Mouse (Mus musculus) embryo, embryonic 11 days (tissue): ENCODE results near the gene Ccr8.

Experiments used
- DNase-seq: peaks from one replicate; pipeline ENCODE4 v3.0.0-alpha.2; 2015

The Ccr8 gene

DNA sequence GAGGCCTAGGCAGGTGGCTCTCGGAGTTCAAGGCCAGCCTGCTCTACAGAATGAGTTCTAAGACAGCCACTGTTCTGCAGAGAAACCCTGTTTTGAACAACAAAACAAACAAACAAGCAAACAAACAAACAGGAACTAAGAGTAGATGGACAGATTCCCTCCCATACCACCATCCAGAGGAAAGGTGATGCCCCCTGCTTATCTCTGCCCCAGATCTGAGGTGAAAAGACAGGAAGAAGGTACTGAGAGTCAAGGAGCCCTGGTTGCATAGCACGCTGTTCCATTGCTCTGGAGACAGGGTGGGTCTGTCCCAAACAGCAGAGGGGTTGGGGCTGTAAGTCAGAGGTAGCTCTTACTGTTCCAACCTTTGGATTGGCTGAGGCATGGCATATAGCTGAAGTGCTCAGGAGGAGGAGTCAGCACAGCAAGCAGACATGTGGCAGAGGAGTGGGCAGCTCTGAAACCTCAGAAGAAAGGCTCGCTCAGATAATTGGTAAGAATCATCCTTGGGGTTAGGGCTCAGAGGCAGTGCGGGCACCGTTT, at the start of gene Ccr8:
Gene Ccr8, plus strand, starts transcription at position 419 of the 543 bp plus-strand sequence.
- no peak for DNase-seq

DNA sequence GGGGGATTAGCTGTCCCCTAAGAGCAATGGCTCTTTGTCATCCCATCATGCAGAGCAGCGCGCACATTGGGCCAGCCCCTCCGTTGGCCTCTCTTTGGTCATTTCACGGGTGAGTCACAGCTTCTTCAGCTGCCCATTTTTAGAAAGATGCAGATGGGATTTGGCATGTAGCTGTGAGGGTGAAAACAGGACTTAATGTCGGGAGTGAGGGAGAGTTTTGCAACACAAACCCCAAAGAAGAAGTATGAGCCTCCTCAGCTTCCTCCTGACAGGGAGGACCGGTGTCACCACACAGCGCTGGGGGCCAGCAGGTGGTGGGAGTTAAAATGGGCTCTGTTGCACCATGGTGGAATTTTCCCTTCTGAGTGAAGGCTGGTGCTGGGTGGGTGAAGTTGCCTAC, 48.8 kb upstream of the Ccr8 start:
- no peak for DNase-seq

DNA sequence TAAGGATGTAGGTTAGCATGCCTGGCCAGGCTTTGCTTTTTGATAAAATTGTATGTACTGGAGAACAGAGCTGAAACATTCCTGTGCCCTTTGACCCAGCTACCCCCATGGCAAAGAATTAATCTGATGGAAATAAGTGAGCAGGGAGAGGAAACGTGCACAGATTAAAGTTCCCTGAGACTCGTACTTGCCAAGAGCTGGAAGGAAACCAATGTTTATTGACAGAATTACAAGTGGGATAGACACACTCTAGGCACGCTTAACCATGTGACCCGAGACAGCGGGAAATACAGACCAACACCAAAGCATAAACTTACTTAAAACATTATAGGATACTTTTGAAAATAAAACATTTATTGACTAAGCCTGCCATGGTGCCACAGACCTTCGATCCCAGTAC, 43.4 kb upstream of the Ccr8 start:
- no peak for DNase-seq

DNA sequence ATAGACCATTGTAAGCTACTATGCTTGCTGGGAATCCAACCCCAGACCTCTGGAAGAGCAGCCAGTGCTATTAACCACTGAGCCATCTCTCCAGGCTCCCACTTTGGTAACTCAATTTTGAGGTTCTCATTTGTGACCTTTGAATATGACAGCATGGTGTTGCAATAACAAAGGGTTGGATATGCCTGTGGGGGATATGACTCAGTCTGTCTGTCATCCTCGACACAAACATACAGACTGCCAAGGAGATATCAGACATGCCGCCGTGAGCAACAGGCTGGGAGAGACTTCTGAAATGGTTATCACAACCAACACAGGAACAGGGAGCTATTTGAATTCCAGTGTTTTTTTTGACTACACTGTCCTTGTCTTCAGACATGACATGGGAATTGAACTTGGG, 42.5 kb upstream of the Ccr8 start:
- DNase-seq = no peak

DNA sequence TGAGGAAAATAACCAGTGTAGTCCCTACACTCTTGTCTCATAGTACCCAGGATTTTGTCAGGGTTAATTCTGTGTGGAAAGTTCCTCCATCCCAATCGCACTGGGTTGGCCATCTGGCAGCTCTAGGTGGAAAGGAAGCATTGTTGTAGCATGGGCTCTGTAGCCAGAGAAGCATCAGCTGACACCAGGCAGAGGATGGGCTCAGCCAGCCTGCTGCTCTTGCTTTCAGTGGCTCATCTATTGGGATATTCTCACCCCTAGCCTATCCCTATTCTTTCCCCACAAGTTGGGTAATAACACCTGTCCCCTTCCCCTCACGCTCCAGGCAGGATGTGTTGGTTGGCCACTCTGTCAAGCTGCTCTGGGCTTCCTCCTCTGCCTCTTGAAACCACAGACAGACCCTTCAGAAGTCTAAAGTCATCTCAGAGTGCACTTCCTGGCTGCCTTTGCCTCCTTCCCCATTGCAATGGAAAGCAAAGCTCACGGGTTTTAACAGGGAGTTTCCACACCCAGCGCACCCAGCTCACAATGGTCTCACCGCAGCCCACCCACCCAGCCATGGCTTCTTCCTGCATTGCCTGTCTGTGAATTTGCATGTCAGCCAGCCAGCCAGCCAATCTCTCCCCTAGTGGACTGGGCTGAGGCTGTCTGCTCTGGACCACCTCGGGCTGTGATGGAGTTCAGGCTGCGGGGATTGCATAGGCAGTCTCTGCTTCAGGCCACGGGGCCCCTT, 37.2 kb upstream of the Ccr8 start:
- DNase-seq = peak; percentile 41

DNA sequence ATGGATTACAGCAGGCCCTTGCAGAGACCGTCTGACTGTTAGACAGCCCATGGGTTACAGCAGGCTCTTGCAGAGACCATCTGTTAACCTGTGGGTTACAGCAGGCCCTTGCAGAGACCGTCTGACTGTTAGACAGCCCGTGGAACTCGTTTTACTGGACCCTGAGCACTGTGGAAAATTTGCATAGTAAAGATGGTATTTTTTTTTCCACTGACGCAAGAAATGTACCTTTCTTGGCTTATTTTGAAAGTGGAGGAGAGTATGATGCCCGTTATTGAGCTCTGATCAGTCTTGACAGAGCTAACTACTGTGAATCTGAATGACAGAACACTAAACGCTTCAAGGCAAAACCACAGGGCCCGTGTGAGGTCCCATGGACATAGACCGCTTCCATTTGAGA, 35.7 kb upstream of the Ccr8 start:
- DNase-seq = no peak

DNA sequence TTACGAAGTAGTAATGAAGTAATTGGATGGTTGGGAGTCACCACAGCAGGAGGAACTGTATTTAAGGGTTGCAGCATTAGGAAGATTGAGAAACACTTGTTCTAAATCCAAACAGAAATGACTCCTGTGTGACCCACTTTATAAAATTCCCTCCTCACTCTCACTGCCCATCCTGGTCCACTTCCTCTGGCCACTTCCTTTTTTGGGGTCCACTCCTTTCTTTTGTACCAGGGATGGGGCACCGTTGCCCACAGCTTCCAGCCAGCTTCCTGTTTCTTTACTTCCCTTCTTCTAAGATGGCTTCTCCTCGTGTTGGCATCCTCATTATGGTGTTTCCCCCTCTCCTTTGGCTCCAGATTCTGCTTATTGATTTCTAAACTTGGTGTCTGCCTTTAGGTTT, 33.2 kb upstream of the Ccr8 start:
- DNase-seq = no peak

DNA sequence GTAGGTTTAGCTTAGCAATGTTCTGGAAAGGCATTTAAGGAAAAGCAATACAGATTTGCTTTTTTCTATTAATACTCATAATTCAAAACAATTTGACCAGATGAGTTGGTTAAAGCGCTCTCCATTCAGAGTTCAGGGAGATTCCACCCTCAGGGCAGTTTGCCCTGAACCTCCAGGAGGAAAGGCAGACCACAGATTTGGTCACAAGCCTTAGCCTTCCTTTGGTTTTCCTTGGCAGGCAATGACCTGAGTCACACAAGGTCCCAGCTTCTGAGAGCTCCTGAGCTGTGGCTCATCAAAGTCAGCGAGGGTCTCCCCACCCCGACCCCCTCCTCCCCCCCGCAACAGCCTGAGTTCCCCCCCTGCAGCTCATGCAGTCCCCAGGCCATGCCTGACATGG, 27.6 kb upstream of the Ccr8 start:
- no peak for DNase-seq

DNA sequence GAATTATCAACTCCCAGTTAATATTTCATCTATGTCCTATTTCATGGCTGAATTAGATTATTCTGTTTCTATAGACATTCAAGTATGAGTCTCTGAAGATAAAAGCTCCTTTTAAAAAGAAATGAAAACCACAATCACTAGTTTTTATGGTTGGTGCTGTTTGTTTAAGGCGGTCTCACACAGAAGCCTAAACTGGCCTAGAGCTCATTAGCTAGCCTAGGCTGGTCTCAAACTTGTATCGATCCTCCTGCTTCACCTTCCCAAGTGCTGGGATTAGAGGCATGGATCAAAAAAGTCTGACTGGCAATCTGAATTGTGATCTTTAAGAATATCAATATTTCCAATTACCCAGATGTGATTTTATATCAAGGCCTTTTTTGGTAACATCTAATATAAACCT, 24.3 kb upstream of the Ccr8 start:
- DNase-seq = no peak

DNA sequence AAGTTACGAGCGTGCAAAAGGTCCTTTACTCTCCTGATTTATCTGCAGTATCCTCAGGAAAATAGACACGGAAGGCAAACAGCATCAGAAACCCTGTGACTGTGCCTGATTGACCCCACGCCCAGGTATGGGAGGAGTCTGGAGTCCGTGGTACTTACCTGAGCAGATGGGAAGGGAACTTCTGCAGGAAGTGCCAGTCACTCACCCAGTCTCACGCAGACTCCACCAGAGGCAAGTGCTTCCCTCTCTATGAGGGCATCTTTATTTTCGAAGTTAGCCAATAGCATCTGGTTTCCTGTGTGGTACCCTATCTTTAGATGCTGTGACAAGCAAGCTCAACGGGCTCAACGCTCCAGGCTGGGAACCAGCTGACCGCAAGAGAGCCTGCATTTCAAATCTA, 23.9 kb upstream of the Ccr8 start:
- DNase-seq = no peak

DNA sequence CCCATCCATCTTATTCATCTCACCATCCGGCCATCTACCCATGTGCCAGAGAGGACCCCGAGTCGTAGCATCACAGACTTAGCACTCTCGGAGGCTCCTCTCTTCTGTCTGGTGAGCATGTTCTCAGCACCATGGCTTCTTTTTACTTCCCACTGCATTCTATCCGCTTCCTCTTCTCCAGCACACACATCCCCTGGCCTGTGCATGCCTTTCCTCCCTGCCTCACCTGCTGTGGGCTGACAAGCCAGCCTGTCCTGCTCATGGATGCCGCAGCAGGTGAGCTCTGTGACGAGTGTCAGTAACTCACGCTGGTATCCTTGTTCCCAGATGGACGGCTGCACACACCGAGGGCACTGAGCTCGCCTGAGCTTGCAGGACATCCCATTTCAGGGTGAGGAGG, 22.1 kb upstream of the Ccr8 start, which contains the start of gene Cx3cr1:
Gene Cx3cr1, minus strand, starts transcription at position 101 of the 400 bp plus-strand sequence.
- DNase-seq = no peak

DNA sequence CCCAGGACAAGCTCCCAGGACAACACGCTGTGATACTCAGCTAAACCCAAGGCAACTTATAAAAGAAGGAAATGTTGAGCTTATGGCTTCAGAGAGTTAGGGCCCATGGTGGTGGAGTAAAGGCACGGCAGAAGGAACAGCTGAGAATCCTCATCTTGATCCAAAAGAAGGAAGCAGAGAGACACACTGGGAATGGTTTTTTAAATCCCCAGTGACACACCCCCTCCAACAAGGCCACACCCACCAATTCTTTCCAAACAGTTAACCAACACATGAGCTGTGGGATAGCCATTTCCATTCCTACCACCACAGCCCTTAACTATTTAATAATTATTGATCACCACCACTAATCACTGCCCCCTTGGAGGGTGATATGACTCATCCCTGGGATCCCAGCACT, 20.7 kb upstream of the Ccr8 start:
- DNase-seq = no peak

DNA sequence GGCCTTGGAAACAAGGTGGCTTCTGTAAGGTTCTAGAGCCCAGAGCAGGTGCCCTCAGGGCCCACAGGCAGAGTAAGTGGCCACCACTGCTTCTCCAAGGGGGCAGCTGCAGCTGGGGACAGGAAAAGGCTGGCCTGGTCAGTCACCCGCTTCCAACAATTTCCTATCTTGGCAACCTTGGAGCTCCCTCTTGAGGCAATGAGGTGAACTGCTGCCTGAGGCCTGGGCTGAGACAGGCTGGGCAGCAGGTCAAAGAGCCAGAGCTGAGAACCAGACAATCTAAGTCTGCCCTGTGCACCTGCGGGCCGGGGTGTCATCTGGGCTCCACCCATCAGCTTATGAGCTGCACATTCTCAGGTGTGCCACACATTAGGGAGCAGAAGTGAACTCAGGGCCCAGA, 18.7 kb upstream of the Ccr8 start:
- DNase-seq = peak; percentile 81

DNA sequence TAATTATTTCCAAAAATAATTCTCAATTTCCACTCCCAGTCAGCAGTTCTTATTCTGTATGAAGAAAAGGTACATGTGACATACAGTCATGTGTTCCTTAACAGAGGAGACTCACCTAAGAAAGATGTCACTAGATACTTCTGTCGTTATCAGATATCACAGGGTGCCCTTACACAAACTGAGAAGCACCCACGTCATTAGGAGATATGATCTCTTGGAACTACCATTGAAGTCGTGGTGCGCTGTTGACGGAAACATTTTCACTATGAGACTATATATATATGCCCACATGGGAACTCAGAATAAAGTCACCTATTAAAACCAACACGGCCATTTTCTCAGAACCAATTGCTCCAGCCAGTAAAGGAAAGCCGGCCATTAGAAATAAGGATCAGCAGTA, 17.4 kb upstream of the Ccr8 start:
- no peak for DNase-seq

DNA sequence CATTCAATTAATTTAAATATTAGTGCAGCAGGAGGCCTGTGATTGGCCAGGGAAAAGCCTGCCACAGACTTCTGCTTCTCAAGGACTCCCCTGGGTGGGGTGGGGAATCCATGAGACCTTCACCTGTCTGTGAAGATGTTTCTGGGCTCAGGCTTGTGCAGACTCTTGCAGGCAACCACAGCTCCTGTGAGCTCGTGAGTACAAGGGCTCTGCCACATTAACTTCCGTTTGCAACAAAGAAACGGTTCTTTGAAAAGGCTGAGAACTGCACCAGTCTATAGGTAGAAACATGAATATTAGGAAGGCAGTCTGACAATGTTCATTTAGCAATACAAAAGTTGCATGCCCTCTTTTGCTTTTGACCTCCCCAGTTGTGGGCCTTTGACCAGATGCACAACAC, 13.7 kb upstream of the Ccr8 start:
- DNase-seq = no peak

DNA sequence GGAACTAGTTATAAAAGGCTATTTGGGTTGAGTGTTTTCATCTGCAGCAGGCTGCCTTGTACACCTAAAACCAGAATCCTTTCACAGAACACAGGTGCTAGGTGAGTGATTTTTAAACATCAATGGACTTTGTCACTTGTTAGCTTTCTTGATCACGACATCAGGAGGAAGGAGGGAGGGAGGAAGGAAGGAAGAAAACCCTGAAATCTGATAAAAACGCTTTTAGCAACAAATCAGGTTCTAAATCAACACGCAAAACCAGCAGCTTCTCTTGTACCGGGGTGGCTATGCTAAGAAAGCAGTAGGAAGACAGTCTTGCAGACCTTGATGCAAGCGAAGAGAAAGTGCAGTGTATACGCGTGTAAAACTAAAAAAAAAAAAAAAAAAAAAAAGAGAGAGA, 12.0 kb upstream of the Ccr8 start:
- DNase-seq = no peak

DNA sequence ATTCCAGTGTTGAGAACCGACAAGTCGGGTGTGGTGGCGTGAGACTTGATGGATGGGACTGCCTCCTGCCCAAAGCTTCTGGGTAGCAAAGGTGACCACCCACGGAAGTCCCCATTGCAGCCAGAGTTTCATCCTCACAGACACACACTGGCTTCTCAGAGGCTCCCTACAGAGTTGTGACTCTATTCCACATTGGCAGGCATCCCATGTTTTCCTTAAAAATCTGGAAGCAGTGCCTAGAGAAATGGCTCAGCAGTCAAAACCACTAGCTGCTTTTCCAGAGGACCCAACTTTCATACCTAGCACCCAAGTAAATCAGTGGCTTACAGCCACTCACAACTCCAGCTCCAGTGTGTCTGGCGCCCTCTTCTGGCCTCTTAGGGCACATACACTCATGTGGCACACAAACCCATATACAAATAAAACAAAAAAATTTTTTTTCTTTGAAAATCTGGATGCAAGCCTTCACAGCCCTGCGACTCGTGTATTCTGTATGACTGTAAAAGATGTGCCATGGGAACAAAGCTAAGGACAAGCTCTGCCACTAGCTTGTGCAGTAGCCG, 11.3 kb upstream of the Ccr8 start:
- no peak for DNase-seq

DNA sequence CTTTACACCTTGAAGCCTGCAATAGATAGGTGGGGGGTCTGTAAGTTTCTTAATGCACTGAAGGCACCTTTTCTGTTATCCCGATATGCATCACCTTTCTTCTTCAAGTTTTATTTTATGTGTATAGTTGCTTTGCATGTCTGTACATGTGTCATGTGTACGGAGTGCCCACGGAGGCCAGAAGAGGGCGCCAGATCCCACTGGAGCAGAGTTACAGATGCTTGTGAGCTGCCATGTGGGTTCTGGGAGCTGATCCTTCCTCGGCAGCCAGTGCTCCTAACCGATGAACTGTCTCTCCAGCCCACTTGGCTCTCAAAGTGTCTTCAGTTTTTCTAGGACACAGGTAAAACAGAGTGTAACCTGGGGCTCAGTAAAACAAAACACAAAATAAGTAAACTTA, 10.7 kb upstream of the Ccr8 start:
- DNase-seq = peak; percentile 14

DNA sequence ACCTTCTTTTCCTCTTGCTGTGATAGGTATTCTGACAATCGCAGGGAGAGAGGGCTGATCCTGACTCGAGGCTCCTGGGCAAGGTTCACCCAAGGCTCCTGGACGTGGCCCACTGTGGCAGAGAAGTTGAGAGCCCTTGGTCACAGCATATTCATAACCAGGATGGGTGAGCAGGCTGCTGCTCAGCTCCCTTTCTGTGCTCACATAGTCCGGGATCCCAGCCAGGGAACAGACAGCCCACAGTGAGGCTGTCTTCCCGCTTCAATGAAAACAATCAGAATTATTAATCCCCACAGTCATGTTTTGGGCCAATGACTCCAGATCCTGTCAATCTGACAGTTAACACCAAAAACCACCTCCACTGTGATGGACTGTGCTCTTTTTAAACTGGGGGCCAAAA, 9.9 kb upstream of the Ccr8 start:
- DNase-seq = no peak

DNA sequence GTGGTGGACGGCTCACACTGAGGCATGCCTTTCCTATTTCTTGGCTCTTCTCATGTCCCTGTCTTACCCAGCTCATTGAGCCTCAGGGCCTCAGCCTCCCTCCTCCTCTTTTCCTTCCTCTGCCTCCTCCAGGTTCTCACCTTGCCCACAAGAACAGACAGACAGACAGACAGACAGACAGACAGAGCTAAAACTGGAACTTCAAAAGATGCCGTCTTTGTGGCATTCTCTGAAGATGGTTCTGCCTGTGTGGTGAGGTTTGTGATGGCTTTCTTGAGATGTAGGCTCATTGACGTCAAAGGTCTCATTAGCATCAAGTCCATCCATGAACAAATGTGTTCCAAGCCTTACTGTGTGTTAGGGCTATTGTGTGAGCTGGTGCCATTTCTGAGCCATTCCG, 9.2 kb upstream of the Ccr8 start:
- no peak for DNase-seq

DNA sequence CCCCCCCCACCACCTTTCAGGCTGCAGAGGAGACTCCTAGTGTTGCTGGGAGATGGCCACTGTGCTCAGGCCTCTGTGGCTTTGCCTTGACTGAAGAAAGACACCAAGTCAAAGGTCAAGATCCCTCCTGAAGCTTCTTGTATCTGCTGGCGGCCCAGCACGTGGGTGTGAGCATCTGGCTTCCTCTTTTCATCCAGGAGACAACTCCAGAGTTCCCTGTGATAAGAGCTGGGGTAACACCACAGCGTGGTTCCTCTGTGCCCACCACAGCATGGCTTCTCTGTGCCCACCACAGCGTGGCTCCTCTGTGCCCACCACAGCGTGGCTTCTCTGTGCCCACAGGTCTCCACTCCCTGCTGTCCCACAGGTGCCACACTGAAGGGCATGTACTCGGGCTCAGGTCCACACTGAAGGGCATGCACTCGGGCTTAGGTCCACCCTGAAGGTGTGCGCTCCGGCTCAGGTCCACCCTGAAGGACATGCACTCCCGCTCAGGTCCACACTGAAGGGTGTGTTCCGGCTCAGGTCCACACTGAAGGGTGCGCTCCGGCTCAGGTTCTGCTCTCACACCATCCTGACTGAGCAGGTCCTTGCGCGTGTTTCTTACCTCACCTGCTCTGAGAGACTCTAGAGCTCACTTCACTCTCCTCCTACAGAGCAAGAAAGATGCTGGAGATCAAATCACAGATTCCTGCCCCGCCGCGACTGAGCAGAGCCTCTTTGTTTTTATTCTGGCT, 8.6 kb upstream of the Ccr8 start:
- DNase-seq = no peak

DNA sequence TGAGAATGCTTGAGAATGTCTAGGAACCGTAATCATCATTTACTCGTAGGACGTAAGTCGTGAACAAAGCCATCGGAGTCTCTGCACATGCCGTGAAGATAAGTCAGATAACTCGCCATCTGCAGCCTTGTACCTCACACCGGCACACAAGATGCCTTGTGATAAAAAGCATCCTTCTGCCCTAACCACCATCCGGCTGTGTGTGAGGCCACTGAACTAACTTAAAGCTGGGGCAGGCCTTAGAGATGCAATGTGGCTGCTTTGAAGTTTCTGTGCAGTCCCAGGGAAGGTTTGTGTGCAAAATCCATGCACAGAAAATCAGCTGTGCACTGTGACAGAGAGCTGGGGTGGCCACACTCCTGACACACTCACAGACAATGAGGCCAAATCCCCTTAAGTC, 7.5 kb upstream of the Ccr8 start:
- DNase-seq = no peak

DNA sequence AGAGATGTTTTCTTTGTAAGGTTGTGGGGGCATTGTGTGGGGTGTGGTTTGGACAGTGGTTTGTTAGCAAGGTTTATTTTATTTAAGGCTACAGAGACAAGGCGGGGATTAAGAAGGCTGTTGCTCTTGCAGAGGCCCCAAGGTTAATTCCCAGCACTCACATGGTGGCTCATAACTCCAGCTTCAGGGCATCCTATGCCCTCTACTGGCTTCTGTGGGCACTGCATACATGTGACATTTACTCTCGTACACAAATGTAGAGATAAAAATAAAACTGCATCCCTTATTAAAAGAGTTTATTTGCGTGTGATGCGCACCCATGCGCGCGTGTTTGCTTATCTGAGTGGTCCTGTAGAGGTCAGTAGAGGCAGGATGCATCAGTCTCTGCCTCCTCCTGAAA, 2.8 kb upstream of the Ccr8 start:
- DNase-seq = no peak

DNA sequence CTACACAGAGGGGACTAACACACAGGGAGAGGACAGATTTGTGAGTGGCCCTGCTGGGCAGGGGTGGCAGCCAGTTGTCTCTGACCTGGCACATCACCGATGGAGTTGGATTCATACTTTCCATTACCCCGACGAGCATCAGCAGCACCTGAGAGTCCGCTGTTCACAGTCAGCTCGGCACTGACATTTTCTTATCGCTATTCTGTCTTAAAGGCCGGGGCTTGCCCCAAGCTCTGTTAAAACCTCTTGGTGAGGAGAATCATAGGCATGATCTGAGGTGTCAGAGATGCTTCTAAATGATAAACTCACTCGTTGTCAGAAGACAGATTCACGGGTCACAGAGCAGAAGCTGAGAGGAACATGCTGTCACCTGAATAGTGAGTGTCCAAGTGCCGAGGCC, 828 bp upstream of the Ccr8 start:
- no peak for DNase-seq
